Mouse (Mus musculus) urinary bladder, adult 2 months (tissue): ENCODE measurements around the gene Gabbr2. TPM values are rescaled to one million over a fixed set of nuclear protein-coding genes. Genes with fewer than 3 reads are reported as not detected.

Source experiments
- DNase-seq: peaks from one replicate; pipeline ENCODE4 v3.0.0; 2022; ENCODE audit warnings: low spot score
- polyA plus RNA-seq: library from polyadenylated mRNA; depleted of rRNA; stranded (reverse); fragments of >200 nt; gene quantifications from 2 replicates; pipeline ENCODE4 v1.2.3, GENCODE M21; 2012; rRNA removed

Gabbr2 gene
- polyA plus RNA-seq: 0.03 and 0.04 TPM in 2 replicates

DNA sequence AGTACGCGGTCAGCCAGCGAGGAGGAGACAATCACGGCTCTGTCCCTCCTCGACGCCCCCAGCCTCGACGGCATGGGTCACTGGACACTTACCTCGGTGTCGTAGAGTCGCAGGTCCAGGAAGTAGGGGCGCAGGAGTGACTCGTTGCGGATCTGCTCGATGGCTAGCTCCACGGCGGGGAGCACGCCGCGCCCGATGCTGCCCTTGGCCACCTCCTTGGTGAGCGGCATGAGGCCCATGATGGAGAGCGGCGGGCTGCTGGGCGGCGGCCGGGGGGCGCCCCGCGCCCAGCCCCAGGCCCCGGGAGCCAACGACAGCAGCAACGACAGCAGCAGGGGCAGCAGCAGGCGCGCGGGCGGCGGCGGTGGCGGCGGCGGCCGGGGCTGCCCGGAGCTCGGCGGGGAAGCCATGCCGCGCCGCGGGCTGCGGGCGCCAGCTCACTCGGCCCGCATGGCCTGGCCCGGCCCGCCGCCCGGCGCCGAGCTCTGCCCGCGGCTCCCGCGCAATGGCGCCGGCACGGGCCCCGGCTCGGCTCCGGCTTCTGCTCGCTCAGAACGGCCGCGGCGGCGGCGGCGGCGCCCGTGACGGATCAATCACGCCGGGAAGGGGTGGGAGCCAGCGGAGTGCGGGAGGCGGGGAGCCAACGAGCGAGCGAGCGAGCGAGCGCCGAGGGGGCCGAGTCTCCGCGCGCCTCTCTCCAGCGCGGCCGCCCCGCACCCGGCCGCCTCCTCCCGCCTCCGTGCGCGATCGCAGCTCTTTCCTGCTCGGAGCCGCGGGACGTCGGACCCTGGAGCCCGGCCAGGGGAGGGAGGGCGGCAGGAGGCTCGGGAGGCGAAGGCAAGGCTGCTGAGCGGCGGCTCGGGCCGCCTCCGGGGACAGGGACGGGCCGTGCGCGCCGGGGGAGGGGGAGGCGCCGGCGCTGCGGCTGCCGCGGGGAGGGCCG, at the start of gene Gabbr2:
Gabbr2 (minus strand) TSS at position 858 of the 943 bp plus-strand sequence.
- no peak for DNase-seq

DNA sequence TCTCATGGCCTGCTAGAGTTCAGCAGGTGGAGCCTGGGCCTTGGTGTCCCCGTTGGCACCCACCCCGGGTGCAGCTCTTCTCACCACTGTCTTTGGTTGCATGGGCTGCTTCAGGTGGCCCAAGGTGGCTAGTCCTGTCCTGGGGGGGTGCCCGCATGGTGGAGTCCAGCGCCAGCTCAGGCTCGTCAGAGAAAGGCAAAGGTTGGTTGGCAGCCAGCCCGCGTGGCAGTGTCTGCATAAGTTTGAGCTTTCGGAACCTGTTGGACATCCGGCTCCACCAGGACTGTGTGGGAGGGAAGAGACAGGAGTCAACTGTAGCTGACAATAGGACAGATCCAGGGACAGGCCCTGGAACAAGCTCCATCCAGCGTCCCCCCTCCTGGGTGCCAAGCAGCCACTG, 47.9 kb upstream of the Gabbr2 start:
- DNase-seq: no peak

DNA sequence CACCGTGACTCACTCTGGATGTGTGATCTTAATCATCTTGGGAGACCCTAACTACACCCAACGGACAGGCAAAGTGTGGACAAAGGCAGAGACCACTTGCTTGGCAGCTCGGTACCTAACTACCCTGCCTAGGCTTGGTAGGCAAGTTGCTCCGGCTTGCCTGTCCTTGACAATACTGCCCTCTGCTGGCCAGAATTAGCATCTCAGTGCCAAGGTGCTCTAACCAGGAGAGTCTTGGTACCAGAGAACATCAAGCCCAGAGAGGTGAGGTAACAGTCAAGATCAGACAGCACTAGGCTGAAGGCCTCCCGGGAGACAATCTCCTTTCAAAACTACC, 45.6 kb upstream of the Gabbr2 start:
- peak; percentile 41 for DNase-seq

DNA sequence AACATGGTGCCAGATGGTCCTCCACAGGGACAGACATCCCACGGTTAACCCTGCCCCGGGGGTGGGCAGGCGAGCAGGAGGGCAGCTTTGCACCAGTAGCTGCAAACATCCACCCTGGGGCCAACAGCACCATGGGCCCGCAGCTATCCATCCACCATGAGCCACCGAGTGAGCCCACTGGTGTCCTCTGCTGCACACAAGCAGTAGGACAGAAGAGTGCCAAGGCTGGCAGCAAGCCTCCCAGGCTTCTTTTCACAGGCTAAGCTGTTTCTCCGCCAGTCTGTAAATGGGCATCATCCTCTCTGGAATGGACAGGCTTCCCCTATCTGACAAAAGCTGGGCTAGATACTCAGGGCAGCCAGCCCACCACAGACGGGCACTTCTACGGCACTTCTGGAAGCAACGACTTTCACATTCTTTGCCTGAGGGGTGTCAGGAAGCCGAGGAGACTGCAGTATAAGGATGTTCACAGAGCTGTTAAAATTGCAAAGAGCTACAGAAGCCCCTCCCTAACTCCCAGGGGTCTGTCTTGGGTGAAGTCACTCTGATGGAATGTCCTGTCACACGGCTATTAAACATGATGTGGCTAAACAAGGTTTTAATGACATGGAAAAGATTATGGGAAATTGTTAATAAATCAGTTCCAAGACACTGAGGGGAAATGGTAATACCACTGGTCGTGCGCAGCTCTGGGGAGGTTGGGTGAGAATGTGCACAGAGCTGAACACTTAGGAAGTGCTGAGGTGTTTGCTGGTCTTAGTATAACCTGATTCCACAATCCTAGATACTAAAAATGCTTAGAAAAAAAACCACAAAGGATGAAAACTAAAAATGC, 45.0 kb upstream of the Gabbr2 start:
- DNase-seq: no peak

DNA sequence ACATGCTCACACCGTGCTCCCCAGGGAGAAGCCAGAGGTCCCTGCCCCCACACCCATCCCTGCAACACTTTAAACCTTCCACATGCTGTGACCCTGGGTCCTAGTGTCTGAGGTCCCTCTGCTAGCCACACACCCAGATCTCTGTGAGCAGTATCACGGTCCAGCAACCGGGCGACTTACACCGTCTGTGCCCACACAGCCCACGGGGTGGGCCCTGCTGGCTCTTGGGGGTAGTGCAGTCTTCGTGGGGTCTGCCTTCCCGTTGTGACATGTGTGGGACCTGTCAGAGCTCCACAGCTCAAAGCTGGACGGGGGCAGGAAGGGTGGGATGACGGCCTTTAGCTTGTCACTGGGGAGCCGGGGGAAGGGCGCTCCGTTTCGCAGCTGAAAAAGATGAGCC, 43.9 kb upstream of the Gabbr2 start:
- DNase-seq: no peak

DNA sequence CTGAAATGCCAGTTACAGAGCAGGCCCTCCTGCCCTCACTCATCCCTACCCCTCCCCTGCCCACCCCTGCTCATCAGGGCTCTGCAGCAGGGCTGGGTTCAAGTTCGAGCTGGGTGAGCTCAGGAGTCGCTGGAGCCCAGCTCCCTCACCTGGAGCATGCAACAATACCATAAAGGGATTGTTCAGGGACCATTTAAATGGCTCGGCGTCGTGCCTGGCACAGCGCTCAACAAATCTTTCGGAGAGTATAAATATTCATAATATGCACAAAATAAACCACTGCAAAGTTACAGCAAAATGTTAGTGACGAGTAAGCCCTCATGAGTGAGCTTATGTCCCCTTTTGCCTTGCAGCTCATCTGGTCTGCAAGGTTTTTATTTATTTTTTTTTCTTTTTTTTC, 40.5 kb upstream of the Gabbr2 start:
- no peak for DNase-seq

DNA sequence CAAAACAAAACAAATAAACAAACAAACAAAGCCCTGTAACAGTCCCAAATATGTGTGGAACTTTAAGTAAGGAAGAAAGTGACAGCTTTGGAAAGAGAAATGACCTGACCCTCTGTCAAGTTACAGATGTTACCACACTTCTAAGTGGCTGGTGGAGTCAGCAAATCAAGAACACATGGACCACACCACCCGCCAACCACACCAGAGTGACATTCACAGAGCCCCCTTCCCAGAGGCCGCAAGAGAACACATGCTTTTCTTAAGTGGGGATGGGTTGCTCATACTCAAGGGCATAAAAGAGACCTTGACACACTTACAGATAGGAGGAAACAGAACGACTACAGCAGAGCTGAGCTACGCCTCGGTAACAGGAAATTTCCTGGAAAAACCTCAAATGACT, 37.1 kb upstream of the Gabbr2 start:
- DNase-seq: no peak

DNA sequence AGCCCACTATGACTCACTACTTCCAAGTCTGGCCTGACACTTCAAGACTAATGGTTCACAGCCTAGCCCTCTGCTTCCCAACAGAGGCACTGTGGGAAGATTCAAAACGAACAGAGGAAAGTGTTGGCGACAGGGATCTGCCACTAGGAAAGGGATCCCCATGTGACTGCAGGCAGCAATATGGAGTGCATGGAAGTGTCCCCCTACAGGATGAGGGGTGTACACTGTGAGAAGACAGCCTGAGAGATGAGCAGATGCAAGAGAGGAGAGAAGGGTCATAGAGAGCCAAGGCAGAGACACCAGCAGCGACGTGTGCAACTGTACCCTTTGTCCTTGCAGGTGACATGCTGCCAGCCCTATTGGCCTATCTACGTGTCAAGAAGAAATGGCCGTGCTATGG, 32.3 kb upstream of the Gabbr2 start:
- DNase-seq: no peak

DNA sequence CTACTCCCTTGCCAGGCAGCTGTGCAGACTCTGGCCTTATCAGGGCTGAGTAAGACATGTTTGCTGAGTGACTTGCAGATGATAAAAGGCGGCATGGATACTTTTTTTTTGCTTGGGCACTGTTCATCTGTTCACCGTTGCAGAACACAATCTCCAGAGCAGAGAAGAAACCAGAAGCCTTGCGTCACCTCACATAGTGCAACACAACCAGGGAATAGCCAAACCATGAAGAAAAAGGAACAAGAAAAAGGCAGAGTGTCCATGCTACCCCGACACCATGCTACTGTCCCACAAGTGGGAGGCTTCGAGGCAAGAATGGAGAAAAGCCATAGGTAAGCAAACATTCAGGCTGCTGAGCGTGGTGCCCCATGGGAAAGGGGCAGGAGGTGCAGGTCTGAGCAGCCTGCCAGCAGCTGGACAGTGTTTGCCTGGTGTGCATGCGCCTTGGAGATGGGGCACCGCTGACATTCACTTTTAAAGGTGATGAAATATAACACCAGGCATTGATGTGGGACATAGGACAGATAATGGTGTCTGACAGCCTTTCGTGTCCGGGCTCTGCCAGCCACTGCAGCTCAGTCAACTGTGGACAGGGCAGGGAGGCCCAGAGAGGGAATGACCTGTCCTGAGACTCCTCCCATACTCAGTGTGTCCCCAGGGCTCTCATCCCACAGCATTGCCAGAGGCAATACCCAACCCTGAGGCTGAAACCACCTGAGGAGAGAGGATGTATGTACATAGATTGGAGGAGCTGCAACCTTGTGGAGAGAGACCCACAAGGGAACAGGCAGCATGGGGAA, 31.3 kb upstream of the Gabbr2 start:
- no peak for DNase-seq

DNA sequence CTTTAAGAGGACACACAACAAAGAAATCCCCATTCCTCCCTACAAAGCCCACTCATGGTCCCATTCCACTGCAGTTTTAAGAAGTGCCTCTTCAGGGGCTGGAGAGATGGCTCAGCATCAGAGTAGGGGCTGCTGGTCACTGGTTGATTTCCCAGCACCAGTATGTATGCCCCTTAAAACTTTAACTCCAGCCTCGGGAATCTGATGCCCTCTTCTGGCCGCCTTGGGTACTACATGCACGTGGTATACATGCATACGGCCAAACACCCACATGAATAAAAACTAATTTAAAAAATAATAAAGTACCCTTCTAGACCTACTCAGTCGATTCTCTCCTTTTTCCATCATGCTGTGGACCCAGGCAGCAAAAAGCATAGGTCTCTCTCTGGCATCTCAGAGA, 28.9 kb upstream of the Gabbr2 start:
- DNase-seq: no peak

DNA sequence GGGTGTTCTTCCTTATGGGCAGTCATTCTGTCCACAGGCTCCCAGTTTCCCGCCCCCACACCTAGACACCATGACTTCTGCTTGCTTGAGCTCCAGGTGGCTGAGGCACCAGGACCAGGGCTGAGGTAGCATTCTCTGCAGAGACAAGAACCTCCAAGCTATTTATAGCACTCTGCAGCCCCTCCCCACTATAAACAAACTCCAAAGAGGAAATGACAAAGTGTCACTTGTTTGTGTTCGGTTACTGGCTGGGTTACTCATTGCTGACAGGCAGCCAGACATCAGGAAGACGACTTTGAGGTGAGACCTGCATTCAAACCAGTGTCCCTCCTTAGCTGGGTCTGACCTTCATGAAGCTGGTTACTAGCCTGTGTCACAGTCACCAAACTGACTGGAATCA, 23.5 kb upstream of the Gabbr2 start:
- no peak for DNase-seq

DNA sequence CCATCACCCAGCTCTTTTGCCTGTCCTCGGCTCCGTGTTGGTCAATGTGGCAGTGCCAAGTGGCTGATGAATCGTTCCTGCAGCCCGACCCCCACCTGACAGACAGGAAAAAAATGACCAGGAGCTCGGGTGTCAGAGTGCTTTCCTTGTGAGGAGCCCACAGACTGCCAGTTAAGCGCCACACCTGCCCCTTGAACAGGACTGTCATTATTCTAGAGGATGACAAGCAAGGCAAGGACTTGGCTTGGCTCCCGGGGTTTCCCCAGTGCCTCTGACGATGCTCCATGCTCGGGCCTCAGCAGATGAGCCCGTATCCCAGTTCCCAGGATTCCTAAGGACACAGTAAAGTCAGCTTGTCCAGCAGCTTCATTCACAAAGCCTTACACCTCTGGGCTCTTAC, 20.8 kb upstream of the Gabbr2 start:
- DNase-seq: no peak

DNA sequence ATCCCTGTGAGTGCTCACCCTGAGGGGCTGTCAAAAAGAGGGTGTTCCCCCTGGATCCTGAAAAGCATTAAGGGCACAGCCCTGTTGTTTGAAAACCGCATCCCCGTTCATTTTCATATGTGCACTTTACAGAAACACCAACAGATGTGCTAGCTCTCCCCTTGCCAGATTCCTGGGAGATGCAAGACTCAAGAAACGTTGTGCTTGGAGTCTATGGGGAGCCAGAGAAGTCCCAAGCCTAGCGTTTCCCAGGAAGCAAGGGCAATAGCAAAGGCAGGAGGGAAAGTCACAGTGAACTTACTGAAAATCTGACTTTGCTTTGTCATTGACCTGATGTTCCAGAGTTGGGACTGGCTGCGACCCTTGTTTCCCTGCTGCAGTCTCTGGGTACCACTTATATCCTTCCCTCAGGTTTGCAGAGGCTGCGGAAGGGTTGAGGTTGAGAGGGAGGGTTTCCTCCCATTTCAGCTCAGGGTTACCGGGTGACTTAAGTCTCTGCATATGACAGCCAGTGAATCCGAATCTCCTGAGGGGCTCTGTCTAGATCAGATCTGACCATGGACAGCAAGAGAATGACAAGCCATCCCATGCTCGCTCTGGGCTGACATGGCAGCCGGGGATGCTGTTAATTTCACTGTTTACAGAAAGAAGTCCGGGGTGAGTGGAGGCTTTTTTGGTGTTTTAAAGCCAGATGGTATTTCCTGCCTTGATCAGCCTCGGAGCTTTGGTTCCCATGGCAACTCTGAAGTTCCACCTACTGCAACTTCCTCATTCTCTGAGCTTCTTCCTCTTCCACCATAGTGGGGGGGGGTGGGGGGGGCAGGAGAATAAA, 18.9 kb upstream of the Gabbr2 start:
- no peak for DNase-seq

DNA sequence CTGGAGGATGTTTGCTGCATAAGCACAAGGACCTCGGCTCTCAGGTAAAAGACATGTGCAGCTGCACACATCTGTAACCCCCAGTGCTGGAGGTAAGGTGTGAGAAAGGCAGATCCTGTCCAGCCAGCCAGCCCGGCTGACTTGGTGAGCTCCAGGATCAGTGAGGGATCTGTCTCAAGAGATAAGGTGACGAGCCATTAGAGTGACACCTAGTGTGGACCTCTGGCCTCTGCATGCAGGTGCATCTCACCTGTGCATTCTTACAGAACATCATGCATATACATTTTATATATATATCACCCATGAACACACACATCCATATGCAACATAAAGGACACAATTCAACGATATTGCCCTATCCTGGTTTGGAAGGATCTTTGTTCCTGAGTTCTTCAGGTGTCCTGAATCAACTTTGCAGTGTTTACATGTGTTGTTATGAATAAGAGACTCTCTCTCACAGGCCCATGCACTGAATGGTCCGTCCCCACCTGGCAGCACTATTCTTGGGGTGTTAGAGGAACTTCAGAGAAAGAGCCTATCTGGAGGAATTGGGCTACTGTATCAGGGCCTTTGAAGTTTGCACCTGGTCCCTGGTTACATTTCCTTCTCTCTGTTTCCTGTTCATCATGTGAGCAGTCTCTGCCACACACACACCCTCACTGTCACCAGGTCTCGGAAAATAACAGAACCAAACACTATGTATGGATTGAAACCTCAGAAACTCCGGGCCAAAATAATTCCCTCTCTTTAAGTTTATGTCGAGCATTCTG, 9.1 kb upstream of the Gabbr2 start:
- DNase-seq: no peak

DNA sequence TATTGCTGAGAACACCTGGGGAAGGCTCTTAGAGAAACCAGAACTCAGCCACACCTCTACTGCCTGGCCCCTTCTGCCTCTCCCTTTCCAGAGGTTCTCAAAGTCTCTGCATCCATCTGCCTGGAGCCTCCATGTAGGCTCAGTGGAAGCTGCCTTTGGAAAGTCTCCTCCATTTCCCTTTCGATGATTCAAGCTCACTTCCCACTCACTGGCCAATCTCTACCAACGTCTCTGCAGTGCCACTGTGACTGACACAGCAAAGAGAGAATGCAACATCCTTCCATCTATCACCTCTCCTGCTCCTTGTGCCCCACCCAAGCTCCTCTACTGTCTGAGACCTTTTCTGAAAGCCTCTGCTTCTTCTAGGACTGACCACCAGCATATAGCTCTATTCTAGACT, 6.3 kb upstream of the Gabbr2 start:
- DNase-seq: no peak

DNA sequence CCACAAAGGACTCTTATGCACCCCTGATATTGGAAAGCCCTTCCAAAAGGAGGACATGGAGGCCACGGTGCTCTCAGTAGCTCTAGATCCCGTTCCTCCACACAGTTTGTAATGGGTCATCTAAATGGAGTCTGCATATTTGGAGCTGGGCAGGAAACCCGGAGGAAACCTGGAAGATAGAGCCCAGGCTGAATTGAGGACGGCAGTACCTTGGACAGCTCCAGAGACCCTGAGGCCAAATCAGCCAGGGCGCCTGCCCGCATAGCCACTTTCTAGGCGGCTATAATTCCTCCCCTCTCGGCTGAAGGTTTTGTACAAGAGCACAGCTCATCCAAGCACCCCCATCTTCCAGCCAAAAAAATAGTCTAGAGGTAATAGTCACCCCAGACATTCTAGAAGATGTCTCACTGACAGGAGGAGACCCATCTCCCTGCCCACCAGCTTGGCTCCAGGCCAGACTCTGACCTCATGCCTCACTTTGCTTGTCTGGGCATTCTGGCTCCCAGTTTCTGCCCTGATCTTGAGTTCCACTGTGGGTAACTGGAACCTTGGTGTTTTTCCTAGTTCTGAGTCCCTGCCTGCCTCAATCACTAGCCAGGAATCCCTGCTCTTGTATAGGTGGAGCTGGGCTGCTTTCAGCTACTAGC, 1.3 kb upstream of the Gabbr2 start:
- no peak for DNase-seq

DNA sequence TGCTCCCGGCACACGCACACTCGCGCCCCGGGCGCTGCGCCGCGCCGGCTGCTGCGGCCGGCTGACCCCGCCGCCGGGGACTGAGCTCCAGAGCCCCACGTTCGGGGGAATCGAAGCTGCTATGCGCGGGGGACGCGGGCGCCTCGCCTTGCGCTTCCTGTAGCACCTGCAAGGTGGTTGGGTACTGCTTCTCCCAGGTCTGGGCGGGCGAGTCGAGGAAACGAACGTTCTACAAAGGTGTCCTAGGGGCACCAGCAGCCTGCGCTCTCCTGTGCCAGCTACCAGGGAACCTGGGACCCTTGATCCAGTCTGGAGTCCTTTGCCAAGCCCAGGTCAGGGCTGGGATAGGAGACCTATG, 265 bp upstream of the Gabbr2 start:
- no peak for DNase-seq

DNA sequence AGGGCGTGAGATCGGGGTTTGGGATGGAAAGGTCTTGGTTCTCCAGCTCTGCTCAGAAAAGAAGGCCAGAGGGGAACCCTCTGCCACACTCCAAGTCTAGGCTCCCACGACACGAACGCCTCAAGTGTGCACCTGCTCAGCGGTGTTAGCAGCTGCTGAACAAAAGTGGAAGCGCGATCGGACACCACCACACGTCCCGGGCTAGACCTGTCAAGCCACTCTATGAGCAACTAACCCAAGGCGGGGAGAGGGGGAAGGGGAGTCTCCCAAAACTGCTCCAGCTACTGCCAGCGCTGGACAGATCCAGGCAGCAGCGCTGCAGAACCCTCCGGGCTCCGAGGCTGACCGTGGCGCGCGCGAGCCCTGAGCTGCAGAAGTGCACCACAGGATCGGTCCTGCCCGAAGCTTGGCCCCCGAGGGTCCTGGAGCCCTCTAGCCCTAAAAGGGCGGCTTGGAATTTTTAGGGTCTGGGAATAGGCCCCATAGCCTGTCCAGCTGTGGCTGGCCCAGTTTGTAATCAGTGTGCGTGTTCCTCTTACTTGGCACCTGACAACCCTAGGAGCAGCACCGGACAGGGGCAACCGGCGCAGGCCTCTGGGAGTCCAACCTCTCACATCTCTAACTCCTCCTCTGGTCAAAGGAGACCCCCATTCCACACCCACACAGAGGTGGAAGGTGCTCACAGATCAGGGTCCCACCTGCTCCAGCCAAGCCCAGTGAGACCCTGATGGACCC, 1.2 kb downstream of the Gabbr2 start:
- no peak for DNase-seq

DNA sequence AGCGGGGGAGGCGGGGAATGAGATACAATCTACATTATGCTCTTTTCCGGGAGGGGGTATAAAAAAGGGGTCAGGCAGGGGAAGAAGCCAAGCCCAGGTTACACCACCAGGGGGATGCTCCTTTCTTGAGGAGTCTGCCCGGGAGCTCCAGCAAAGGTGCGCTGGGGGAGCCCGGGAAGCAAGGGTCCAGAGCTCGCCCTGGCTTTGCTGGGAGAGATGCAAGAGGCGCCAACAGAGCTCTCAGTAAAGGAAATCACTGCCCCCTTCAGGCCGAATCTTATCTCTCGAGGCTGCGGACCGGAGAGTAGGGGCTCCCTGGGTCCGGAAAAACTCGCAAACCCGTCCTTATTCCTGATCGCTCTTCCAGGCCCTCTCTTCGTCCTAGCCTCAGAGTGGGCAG, 1.8 kb downstream of the Gabbr2 start:
- DNase-seq: no peak
